Mouse (Mus musculus): Measurements from ENCODE around the gene Gpalpp1.

Gene Gpalpp1

GRCm38 (mm10) chr14:76110396-76111221 is at the start of gene Gpalpp1, which contains the start of gene Nufip1:
Gpalpp1 (minus strand) TSS chr14:76110760.
Nufip1 (plus strand) TSS chr14:76110891.
- DNase-seq, result peak; percentile 94

GRCm38 (mm10) chr14:76158192-76158785 is 47.7 kb upstream of the Gpalpp1 start:
- DNase-seq, result no peak

GRCm38 (mm10) chr14:76153828-76154227 is 43.3 kb upstream of the Gpalpp1 start:
- DNase-seq, result no peak

GRCm38 (mm10) chr14:76153003-76153675 is 42.6 kb upstream of the Gpalpp1 start:
- no peak for DNase-seq

GRCm38 (mm10) chr14:76152162-76153002 is 41.8 kb upstream of the Gpalpp1 start:
- DNase-seq, result peak; percentile 94

GRCm38 (mm10) chr14:76151820-76152161 is 41.2 kb upstream of the Gpalpp1 start:
- no peak for DNase-seq

- no peak for DNase-seq
Measured at GRCm38 (mm10) chr14:76151011-76151410, 40.5 kb upstream of the Gpalpp1 start.

GRCm38 (mm10) chr14:76150499-76150898 is 39.9 kb upstream of the Gpalpp1 start:
- DNase-seq, result no peak

- DNase-seq, result peak; percentile 82
Measured at GRCm38 (mm10) chr14:76149531-76150179, 39.1 kb upstream of the Gpalpp1 start.

- no peak for DNase-seq
Measured at GRCm38 (mm10) chr14:76148294-76148693, 37.7 kb upstream of the Gpalpp1 start.

- DNase-seq, result no peak
Measured at GRCm38 (mm10) chr14:76147061-76147460, 36.5 kb upstream of the Gpalpp1 start.

- DNase-seq, result no peak
Measured at GRCm38 (mm10) chr14:76145868-76146267, 35.3 kb upstream of the Gpalpp1 start.

- no peak for DNase-seq
Measured at GRCm38 (mm10) chr14:76145248-76145647, 34.7 kb upstream of the Gpalpp1 start.

GRCm38 (mm10) chr14:76134975-76135374 is 24.4 kb upstream of the Gpalpp1 start:
- DNase-seq, result no peak

- DNase-seq, result no peak
Measured at GRCm38 (mm10) chr14:76128174-76128573, 17.6 kb upstream of the Gpalpp1 start.

- DNase-seq, result no peak
Measured at GRCm38 (mm10) chr14:76127311-76127710, 16.8 kb upstream of the Gpalpp1 start.

- no peak for DNase-seq
Measured at GRCm38 (mm10) chr14:76122663-76123058, 12.1 kb upstream of the Gpalpp1 start.

- peak; percentile 54 for DNase-seq
Measured at GRCm38 (mm10) chr14:76121901-76122662, 11.5 kb upstream of the Gpalpp1 start.

GRCm38 (mm10) chr14:76120472-76120871 is 9.9 kb upstream of the Gpalpp1 start:
- DNase-seq, result no peak

GRCm38 (mm10) chr14:76118963-76119362 is 8.4 kb upstream of the Gpalpp1 start:
- DNase-seq, result no peak

GRCm38 (mm10) chr14:76115744-76116143 is 5.2 kb upstream of the Gpalpp1 start:
- no peak for DNase-seq

All from kidney, postnatal 14 days (tissue).